Mouse (Mus musculus) kidney, embryonic 15.5 days (tissue): ENCODE measurements at regions not wholly inside any gene's neighbourhood (a gene's known extent, or its start where the extent isn't known, plus 50 kb on each side); places are given as distances from the start of the nearest gene placed in this dataset.
"Not testable (repeated sequence)": the region's sequence is repeated elsewhere in the genome, so short reads cannot be mapped to it uniquely, and the experiment has no call there.

Experiments used
- ATAC-seq: fragments of 200-750 bp; cut with Nextera tagmentation; replicated peaks from 2 replicates; pipeline ENCODE4 v1.8.0; 2017; ENCODE audit warnings: moderate TSS enrichment; ENCODE audit not compliant: low FRiP score
- H3K27ac ChIP-seq: fragments of 300-500 bp; sonication (generic); 2 replicates; pipeline ENCODE4 v1.5.1; 2015; ENCODE audit warnings: mild to moderate bottlenecking, inconsistent platforms
- H3K27me3 ChIP-seq: fragments of 300-500 bp; sonication (generic); 2 replicates; pipeline ENCODE4 v1.6.1; 2015; ENCODE audit warnings: inconsistent platforms
- H3K36me3 ChIP-seq: fragments of 300-500 bp; sonication (generic); 2 replicates; pipeline ENCODE4 v1.6.1; 2015; ENCODE audit warnings: inconsistent platforms
- H3K4me1 ChIP-seq: fragments of 300-500 bp; sonication (generic); 2 replicates; pipeline ENCODE4 v1.6.1; 2015; ENCODE audit warnings: inconsistent platforms
- H3K4me2 ChIP-seq: fragments of 300-500 bp; sonication (generic); 2 replicates; pipeline ENCODE4 v1.6.1; 2015; ENCODE audit warnings: moderate library complexity, mild to moderate bottlenecking, inconsistent platforms
- H3K4me3 ChIP-seq: fragments of 300-500 bp; sonication (generic); replicated peaks from 2 replicates; pipeline ENCODE4 v1.5.1; 2015; ENCODE audit warnings: mild to moderate bottlenecking, inconsistent platforms
- H3K9ac ChIP-seq: fragments of 300-500 bp; sonication (generic); 2 replicates; pipeline ENCODE4 v1.6.1; 2015; ENCODE audit warnings: mild to moderate bottlenecking, inconsistent platforms
- H3K9me3 ChIP-seq: fragments of 300-500 bp; sonication (generic); replicated peaks from 2 replicates; pipeline ENCODE4 v1.6.1; 2016; ENCODE audit warnings: inconsistent platforms
- WGBS: fragments of 180-500 bp; shearing (Covaris S2); methylation state at CpG from one replicate; pipeline ENCODE4 v1.1.7; 2015; ENCODE audit warnings: mixed read lengths; 5-methylcytosine and 5-hydroxymethylcytosine counted together

DNA sequence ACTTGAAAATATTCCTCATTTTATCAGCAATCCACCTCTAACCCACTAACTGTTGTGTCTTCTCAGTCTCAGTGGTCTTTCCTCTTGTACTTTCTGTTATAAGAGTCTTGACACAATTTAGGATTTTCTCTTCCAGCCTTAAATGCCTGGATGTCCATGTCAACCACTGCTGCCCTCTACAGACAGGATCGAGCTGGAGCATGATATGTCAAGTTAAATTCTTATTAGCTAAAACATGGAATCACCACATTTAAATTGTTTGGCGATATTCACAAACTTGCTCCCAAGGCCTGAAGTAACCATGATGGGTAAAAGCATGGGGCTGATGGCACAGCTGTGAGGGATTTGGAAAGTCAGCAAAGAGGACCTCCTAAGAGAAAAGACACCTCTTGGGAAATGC is 159.6 kb downstream of the H60c start:
- WGBS, result 86% methylated on average over 2 of the region's 2 CpGs
- not testable (repeated sequence) for H3K9ac ChIP-seq, H3K27ac ChIP-seq, H3K4me1 ChIP-seq, H3K4me3 ChIP-seq, H3K36me3 ChIP-seq, ATAC-seq, H3K27me3 ChIP-seq, H3K4me2 ChIP-seq
- H3K9me3 ChIP-seq, result peaks cover 25% of the 10 kb centered on the region
